Mouse (Mus musculus): ENCODE measurements around the gene Il18bp. TPM values are rescaled to one million over a fixed set of nuclear protein-coding genes. Genes with fewer than 3 reads are reported as not detected.

Il18bp gene
- total and polyA plus RNA-seq, 3 experiments: 1.9 to 3.3 (median 1.9) TPM

DNA sequence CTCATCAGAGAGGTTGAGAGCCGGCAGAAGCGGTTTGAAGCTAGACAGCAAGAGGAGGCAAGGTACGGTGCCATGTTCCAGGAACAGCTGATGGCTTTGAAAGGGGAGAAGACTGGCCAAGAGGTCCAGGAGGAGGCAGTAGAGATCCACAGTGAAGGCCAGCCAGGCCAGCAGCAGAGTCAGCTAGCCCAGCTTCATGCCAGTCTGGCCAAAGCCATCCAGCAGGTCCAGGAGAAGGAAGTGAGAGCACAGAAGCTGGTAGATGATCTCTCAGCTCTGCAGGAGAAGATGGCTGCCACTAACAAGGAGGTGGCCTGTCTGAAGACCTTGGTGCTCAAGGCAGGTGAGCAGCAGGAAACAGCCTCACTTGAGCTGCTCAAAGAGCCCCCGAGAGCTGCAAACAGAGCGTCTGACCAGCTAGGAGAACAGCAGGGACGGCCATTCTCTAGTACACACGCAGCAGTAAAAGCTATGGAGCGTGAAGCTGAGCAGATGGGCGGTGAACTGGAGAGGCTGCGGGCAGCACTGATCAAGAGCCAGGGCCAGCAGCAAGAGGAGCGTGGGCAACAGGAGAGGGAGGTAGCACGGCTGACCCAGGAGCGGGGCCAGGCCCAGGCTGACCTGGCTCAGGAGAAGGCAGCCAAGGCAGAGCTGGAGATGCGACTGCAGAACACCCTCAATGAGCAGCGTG is 18.9 kb downstream of the Il18bp start:
- Histone ChIP-seq H3K4me3 (replicated peaks in 1 of 3; ENCODE audit: low read depth in 2 of 3, low read length in 2 of 3, poor library complexity in 1 of 3) (no peak overlapping the region), H3K4me2 (ENCODE audit: insufficient read depth, low read depth, poor library complexity, severe bottlenecking) (no peak overlapping the region), H3K27me3 (replicated peaks) (no peaks in the 10 kb centered on the region), H3K9me3 (replicated peaks; ENCODE audit: low read length) (no peaks in the 10 kb centered on the region), H3K27ac (ENCODE audit: insufficient read depth, low read depth) (no peak overlapping the region), H3K9ac (ENCODE audit: insufficient read depth, low read depth) (no peak overlapping the region), H3K4me1 (ENCODE audit: control insufficient read depth in 1 of 2, insufficient read depth in 2 of 2) (peaks cover 0 to 5% of the 10 kb centered on the region in 2 experiments; a peak in 3 of 4 replicates), H3K79me2 (replicated peaks; ENCODE audit: control insufficient read depth, extremely low read depth, insufficient read depth, poor library complexity, severe bottlenecking) (no peaks in the 10 kb centered on the region), H3K36me3 (replicated peaks in 1 of 2; ENCODE audit: control insufficient read depth in 1 of 2, insufficient read depth in 1 of 2, low read length in 1 of 2) (peaks cover 81 to 98% of the 10 kb centered on the region in 2 experiments)
- no peak for DNase-seq (ENCODE audit: extremely low read depth)
- in situ Hi-C loops (cut with MboI; ENCODE audit: low pct_ligation_motif_present, low pct_unique_long_range_greater_than_20kb, low sequenced_read_pairs): no loop called here
- dilution Hi-C loops (cut with MboI; ENCODE audit: extremely low pct_ligation_motif_present, extremely low pct_unique_long_range_greater_than_20kb, low sequenced_read_pairs): no loop called here
- TF ChIP-seq JUN (IDR thresholded peaks at IDR 0.05; ENCODE audit: insufficient read depth, low read depth, low read length): no peak

DNA sequence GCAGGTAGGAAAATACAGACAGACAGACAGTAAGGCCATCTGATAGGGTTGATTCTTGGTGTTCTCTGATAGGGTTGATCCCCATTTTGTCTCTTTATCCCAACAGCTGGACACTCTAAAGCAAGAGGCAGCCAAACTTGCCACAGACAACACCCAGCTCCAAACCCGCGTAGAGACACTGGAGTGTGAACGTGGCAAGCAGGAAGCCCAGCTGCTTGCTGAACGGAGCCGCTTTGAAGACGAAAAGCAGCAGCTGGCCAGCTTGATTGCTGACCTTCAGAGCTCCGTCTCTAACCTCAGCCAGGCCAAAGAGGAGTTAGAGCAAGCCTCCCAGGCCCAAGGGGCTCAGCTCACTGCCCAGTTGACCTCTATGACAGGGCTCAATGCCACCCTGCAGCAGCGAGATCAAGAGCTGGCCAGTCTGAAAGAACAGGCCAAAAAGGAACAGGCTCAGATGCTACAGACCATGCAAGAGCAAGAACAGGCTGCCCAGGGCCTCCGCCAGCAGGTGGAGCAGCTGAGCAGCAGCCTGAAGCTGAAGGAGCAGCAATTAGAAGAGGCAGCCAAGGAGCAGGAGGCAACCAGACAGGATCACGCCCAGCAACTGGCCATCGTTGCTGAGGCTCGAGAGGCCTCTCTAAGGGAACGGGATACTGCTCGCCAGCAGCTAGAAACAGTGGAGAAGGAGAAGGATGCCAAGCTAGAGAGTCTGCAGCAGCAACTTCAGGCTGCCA is 20.1 kb downstream of the Il18bp start:
- DNase-seq (ENCODE audit: extremely low read depth): peak; percentile 56
- peaks cover 0 to 17% of the 10 kb centered on the region in 2 experiments; a peak in 3 of 4 replicates for H3K4me1 ChIP-seq (ENCODE audit: control insufficient read depth in 1 of 2, insufficient read depth in 2 of 2)
- in situ Hi-C loops (cut with MboI; ENCODE audit: low pct_ligation_motif_present, low pct_unique_long_range_greater_than_20kb, low sequenced_read_pairs): no loop called here
- H3K4me2 ChIP-seq (ENCODE audit: insufficient read depth, low read depth, poor library complexity, severe bottlenecking): no peak overlapping the region
- TF ChIP-seq TCF12 (IDR thresholded peaks at IDR 0.05; ENCODE audit: low read depth, low read length): no peak
- peak; percentile 40 for TF ChIP-seq RAD21 (IDR thresholded peaks at IDR 0.05; ENCODE audit: low read depth, low read length)
- peak; percentile 74 for TF ChIP-seq SMC3 (IDR thresholded peaks at IDR 0.05; ENCODE audit: low read depth, low read length)
- peak; percentile 74 to 80 for TF ChIP-seq CTCF (conservative IDR thresholded peaks at IDR 0.05 in 1 of 2, IDR thresholded peaks at IDR 0.05 in 1 of 2; ENCODE audit: low read depth in 2 of 2, low read length in 2 of 2)
- dilution Hi-C loops (cut with MboI; ENCODE audit: extremely low pct_ligation_motif_present, extremely low pct_unique_long_range_greater_than_20kb, low sequenced_read_pairs): no loop called here
- H3K9ac ChIP-seq (ENCODE audit: insufficient read depth, low read depth): no peak overlapping the region
- H3K36me3 ChIP-seq (replicated peaks in 1 of 2; ENCODE audit: control insufficient read depth in 1 of 2, insufficient read depth in 1 of 2, low read length in 1 of 2): peaks cover 85 to 98% of the 10 kb centered on the region in 2 experiments
- H3K4me3 ChIP-seq (replicated peaks in 1 of 3; ENCODE audit: low read depth in 2 of 3, low read length in 2 of 3, poor library complexity in 1 of 3): no peak overlapping the region
- no peak overlapping the region for H3K27ac ChIP-seq (ENCODE audit: insufficient read depth, low read depth)
- H3K27me3 ChIP-seq (replicated peaks): no peaks in the 10 kb centered on the region
- no peaks in the 10 kb centered on the region for H3K9me3 ChIP-seq (replicated peaks; ENCODE audit: low read length)
- no peaks in the 10 kb centered on the region for H3K79me2 ChIP-seq (replicated peaks; ENCODE audit: control insufficient read depth, extremely low read depth, insufficient read depth, poor library complexity, severe bottlenecking)

DNA sequence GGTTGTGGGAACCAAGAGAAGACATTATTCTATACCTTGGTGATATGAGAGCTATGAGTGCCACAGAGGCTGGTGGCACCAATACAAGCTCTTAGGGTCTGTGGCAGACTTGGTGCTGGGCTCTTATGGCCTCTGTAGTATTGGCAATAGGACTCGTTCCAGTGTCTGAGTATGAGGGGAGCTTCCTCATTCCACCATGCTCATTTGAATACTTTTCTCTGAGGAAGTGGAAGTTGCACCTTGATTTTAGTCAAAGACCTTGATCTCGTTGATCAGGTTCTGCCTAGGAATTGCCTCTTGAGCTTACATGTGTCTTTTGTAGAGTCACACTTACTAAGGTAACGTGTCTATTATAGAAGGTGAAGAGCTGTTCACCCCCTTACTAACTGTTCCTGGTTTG is 24.2 kb downstream of the Il18bp start:
- no peaks in the 10 kb centered on the region for H3K79me2 ChIP-seq (replicated peaks; ENCODE audit: control insufficient read depth, extremely low read depth, insufficient read depth, poor library complexity, severe bottlenecking)
- H3K9ac ChIP-seq (ENCODE audit: insufficient read depth, low read depth): no peak overlapping the region
- H3K4me3 ChIP-seq (replicated peaks in 1 of 3; ENCODE audit: low read depth in 2 of 3, low read length in 2 of 3, poor library complexity in 1 of 3): no peak overlapping the region
- in situ Hi-C loops (cut with MboI; ENCODE audit: low pct_ligation_motif_present, low pct_unique_long_range_greater_than_20kb, low sequenced_read_pairs) (no loop called here), dilution Hi-C loops (cut with MboI; ENCODE audit: extremely low pct_ligation_motif_present, extremely low pct_unique_long_range_greater_than_20kb, low sequenced_read_pairs) (no loop called here)
- no peak for TF ChIP-seq ELF1 (IDR thresholded peaks at IDR 0.05; ENCODE audit: low read depth, low read length)
- no peak for TF ChIP-seq CHD2 (IDR thresholded peaks at IDR 0.05; ENCODE audit: low read length)
- no peak for TF ChIP-seq KAT2A (IDR thresholded peaks at IDR 0.05; ENCODE audit: insufficient replicate concordance, low read length)
- peak; percentile 54; the same call in 1 of the 2 replicates for TF ChIP-seq EP300 (IDR thresholded peaks at IDR 0.05; ENCODE audit: low read length)
- TF ChIP-seq E2F4 (IDR thresholded peaks at IDR 0.05; ENCODE audit: insufficient replicate concordance, low read depth, low read length): no peak
- no peak for TF ChIP-seq MAX (IDR thresholded peaks at IDR 0.05; ENCODE audit: low read length)
- TF ChIP-seq MAZ (IDR thresholded peaks at IDR 0.05; ENCODE audit: low read depth, low read length): no peak
- H3K4me2 ChIP-seq (ENCODE audit: insufficient read depth, low read depth, poor library complexity, severe bottlenecking): no peak overlapping the region
- no peak overlapping the region for H3K27ac ChIP-seq (ENCODE audit: insufficient read depth, low read depth)
- no peaks in the 10 kb centered on the region for H3K27me3 ChIP-seq (replicated peaks)
- H3K4me1 ChIP-seq (ENCODE audit: control insufficient read depth in 1 of 2, insufficient read depth in 2 of 2): peaks cover 0 to 19% of the 10 kb centered on the region in 2 experiments; a peak in 3 of 4 replicates
- peaks cover 73 to 95% of the 10 kb centered on the region in 2 experiments for H3K36me3 ChIP-seq (replicated peaks in 1 of 2; ENCODE audit: control insufficient read depth in 1 of 2, insufficient read depth in 1 of 2, low read length in 1 of 2)
- DNase-seq (ENCODE audit: extremely low read depth): peak; percentile 60
- no peaks in the 10 kb centered on the region for H3K9me3 ChIP-seq (replicated peaks; ENCODE audit: low read length)
